Mouse (Mus musculus): ENCODE data around the gene Arl3.

GRCm38 (mm10) chr19:46538213-46538612 lies 34.8 kb downstream of the Arl3 start:
- peak; percentile 74 for TF ChIP-seq CTCF (IDR thresholded peaks at IDR 0.05)
- no peak for TF ChIP-seq EP300 (IDR thresholded peaks at IDR 0.05)
